Mouse (Mus musculus) CD8-positive naive resting alpha-beta T cell, adult 2 months (primary cell): ENCODE results near the gene Plin5.
"Not testable (repeated sequence)": the region's sequence is repeated elsewhere in the genome, so short reads cannot be mapped to it uniquely, and the experiment has no call there.

Experiments
- DNase-seq, 2 experiments: peaks; one replicate each; pipeline ENCODE4 v3.0.0; 2022; ENCODE audit warnings: low read depth in 2 of 2, low spot score in 2 of 2

Plin5 gene

DNA sequence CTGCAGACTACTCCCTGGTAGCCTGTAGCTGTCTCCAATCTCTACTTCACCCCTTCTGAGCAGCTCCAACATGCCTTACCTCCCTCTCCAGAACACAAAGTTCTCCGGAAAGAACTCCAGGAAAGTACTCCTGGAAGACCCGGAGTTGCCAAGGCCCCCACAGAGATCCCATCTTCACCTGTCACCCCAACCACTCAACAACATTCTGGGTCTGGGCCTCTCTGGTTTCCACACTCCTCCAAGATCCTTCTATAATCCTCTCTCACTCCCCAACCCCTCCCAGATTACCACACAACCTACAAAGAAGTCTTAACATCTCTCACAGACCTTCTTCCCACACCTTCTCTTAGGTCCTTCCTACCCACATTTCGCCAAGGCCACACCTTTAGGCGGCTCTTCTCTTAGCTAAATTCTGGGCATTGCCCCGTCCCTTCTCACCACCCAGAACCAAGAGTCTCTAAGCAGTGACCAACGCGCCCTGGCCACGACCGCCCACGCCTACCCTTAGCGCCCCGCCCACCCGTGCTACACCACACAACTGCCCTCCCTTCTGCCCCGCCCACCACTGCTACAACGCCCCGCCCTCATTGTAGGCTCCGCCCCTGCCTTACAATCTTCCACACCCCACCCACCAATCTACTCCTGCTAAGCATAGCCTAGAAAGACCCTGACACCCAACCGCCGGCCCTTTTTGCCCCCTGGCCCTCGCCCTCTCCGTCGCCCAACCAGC lies 43.1 kb downstream of the Plin5 start:
- peak in 1 of 2 experiments; percentile 80 for DNase-seq

DNA sequence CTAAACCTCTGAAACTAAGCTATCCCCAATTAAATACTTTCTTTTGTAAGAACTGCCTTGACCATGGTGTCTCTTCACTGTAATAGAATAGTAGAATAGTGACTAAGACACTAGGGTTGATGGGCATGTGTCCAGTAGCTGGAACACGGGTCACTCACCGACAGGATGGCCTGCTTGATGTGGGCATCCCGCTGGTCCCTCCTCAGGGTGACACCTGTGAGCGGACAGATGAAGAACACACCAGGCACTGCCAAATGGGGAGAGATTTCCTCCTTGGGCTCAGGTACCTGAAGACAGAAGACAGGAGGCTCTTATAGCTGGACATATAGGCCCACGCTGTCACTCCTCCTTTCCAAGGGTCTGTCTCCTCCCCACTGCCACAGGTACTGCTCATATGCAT lies 45.2 kb downstream of the Plin5 start:
- DNase-seq = no peak

DNA sequence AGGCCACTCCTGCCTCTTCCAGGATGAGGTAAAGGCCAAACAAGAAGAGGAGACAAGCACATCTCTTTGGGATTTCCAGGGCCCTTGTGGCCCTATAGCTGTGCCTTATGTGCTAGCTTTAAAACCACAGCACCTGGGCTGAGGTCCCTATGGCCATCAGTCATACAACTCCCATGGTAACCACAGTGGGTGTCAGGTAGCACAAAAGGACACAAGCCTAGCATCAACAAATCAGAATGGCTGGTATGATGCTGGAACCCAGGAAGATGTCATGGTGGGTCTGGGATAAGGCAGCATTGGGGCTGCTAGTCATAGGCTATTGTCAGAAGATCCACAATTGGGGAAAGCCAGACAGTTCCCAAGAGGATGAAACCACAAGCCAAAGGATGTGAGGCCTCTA lies 46.3 kb downstream of the Plin5 start:
- DNase-seq = no peak

DNA sequence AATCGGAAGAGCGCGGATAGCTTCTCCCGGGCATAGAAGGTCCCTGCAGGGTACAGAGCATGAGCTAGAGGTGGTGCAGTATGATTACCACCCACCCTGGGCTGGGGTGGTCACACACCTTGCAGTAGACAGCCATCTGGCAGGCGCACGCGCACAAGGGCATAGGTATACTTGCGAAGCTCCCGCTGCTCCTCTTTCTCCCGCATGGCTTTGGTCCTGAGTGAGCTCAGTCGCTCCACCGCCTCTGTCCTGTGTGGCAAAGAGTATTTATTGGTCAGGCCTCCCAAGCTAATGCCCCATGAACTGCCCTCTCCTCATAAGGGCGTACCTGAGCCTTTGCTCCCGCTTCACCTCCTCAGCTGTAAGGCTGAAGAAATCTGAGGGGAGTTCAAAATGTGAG lies 48.3 kb downstream of the Plin5 start:
- DNase-seq = no peak

DNA sequence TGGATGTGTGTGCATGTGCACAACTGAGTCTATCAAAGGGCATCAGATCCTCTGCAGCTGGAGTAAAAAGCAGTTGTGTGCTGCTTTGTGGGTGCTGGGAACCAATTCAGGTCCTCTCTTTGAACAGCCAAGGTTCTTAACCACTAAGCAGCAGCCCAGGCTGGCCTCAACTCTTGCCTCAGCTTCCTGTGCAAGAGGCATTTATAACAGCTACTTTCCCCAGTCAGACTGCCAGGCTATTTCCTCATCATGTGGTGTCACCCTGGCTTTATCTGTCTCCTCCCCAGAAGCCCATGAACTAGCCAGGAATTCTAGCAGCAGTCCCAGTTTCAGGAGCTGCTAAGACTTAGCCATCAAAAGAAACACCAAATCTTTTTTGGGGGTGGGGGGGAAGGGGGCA lies 50.9 kb downstream of the Plin5 start:
- no peak for DNase-seq

DNA sequence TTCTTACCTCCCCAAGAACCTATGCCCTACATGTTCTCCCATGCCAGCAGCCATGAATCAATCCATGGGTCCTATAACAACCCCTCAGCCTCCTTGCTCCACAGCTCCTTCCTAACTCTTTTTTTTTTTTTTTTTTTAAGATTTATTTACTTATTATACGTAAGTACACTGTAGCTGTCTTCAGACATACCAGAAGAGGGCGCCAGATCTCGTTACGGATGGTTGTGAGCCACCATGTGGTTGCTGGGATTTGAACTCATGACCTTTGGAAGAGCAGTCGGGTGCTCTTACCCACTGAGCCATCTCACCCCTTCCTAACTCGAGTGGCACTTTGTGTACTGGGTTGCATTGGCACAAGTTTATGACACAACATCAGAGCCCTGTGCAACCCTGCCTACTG lies 51.7 kb downstream of the Plin5 start:
- not testable (repeated sequence) for DNase-seq

DNA sequence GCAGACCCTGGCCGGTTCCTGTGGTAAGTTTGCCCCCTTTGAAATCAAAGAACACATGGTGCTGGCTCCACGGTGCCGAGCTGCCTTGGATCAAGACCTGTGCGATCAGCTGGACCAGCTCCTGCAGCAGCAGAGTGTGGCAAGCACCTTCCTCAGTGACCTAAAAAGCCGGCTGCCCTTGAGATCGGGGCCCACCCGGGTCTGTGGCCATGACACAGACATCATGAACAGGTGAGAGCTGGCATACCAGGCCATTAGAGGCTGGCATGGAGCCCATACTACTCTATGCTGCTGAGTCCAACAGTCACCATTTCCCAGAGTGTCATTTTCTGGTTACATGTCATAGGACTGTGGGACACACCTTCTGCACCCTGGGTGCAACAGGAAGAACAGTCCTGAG lies 55.3 kb downstream of the Plin5 start:
- DNase-seq = no peak
